In genomic region chr8:93567086-93567485, GRCm38 (mm10) we compare ENCODE assay signal across 11 mouse cellular contexts. TPM values are rescaled to one million over a fixed set of nuclear protein-coding genes. Genes with fewer than 3 reads are reported as not detected.
A peak's percentile ranks its signal among the peaks of the same experiment; 100 is the strongest.
DNase-seq lines count a peak whose midpoint lies in the region.
"Had no signal": no experiment of that assay in that cellular context is flagged by ENCODE, and none has a peak within 500 bp of the region (broad histone marks: within the 10 kb centered on the region; RNA-seq: fewer than 3 reads in every experiment).

No protein-coding gene starts in this region.

- DNase-seq in cerebellum, adult 9-11 months, result peak; percentile 27
- no peak for DNase-seq in cerebellum, adult 11 months
- DNase-seq in layer of hippocampus, adult 18-20 months (ENCODE audit: low spot score in 2 of 2), result peak; percentile 47 to 72
- no peak for DNase-seq in layer of hippocampus, adult 9-10 months (ENCODE audit: low spot score)
- DNase-seq in testis, postnatal 10 days (ENCODE audit: low spot score), result peak; percentile 6
- no peak for DNase-seq in testis, postnatal 14 days (ENCODE audit: low spot score)
- no peak for DNase-seq in spleen, postnatal 36 days (ENCODE audit: low spot score in 2 of 2)
- no peak for DNase-seq in adrenal gland, adult 8-10 months
- DNase-seq: gastrocnemius, postnatal 10 days; thymus, adult 2 months had no signal

RNA-seq across cellular contexts. Expression of gene Ces5a, which starts 31.5 kb away (rescaled TPM):
- total RNA-seq in layer of hippocampus, adult 18-20 months (2021), result 1 to 10 TPM in 1 of 2 experiments, under 1 TPM in 1; 0.52 to 1.4 TPM
- total RNA-seq in adrenal gland, adult 8-10 months (2022), result not detected
- total RNA-seq: G1E had no signal

Comparison
In these comparisons a context has a peak if more than half of its experiments do, and no peak if none do; other contexts are left out.
1. DNase-seq: peak in cerebellum, adult 9-11 months (single experiment), layer of hippocampus, adult 18-20 months (2 of 2) and testis, postnatal 10 days (single experiment); none in cerebellum, adult 11 months (single experiment), layer of hippocampus, adult 9-10 months (single experiment), testis, postnatal 14 days (single experiment), spleen, postnatal 36 days (0 of 2) and adrenal gland, adult 8-10 months (single experiment).